Comparison of ENCODE assay signal across 22 mouse cellular contexts in the genomic region with DNA sequence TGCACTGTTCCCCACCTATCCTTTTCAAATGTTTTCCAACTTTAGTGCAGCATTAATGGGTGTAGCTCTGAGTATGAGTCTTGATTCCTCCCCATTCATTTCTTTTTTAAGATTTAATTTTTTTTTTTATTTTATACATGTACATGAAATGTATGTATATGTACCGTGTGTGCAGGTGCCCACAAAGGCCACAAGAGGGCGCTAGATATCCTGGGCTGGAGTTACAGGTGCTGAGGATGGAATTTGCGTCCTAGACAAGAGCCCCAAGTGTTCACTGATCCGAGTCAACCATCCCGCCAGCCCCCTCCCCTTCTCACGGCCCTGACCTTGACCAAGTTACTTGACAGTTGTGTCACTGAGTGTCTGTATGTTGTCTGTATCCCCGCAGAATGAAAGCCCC. TPM values are rescaled to one million over a fixed set of nuclear protein-coding genes. Genes with fewer than 3 reads are reported as not detected.
DNase-seq lines count a peak whose midpoint lies in the region; ATAC-seq and TF ChIP-seq lines count a peak whose summit lies in the region.
"Had no signal": no experiment of that assay in that cellular context is flagged by ENCODE, and none has a peak within 500 bp of the region (broad histone marks: within the 10 kb centered on the region; RNA-seq: fewer than 3 reads in every experiment).

No protein-coding gene starts in this region.

- intact Hi-C loops in left cerebral cortex, adult 2 months (cut with DNase I) = no loop called here
- intact Hi-C loops in left cerebral cortex, postnatal 10 days (cut with DNase I) = no loop called here
- intact Hi-C loops in left cerebral cortex, postnatal 4 days (cut with DNase I) = no loop called here

- H3K4me1 ChIP-seq in forebrain, postnatal 0 days (ENCODE audit: insufficient read depth) = no peaks in the 10 kb centered on the region
- no peaks in the 10 kb centered on the region for H3K4me1 ChIP-seq in forebrain, embryonic 14.5 days (ENCODE audit: control insufficient read depth, insufficient read depth, low read length)
- H3K4me1 ChIP-seq in E14TG2a.4 (replicated peaks; ENCODE audit: low read depth, low read length) = peaks cover 46% of the 10 kb centered on the region
- no peaks in the 10 kb centered on the region for H3K4me1 ChIP-seq in bone marrow, adult 2 months (ENCODE audit: control insufficient read depth, insufficient read depth, low read length)
- H3K4me1 ChIP-seq: embryonic facial prominence, embryonic 12.5 days; megakaryocyte, embryonic 14.5 days; neural tube, embryonic 13.5 days had no signal

- no peak overlapping the region for H3K4me2 ChIP-seq in forebrain, postnatal 0 days (ENCODE audit: low read depth)
- H3K4me2 ChIP-seq in forebrain, embryonic 14.5 days (ENCODE audit: low read length) = no peak overlapping the region
- H3K4me2 ChIP-seq: embryonic facial prominence, embryonic 12.5 days; heart, embryonic 11.5 days; neural tube, embryonic 13.5 days; stomach, embryonic 15.5 days had no signal

- no peaks in the 10 kb centered on the region for H3K27me3 ChIP-seq in forebrain, postnatal 0 days (ENCODE audit: insufficient read depth, low read length)
- no peaks in the 10 kb centered on the region for H3K27me3 ChIP-seq in forebrain, embryonic 14.5 days (replicated peaks; ENCODE audit: control insufficient read depth, insufficient read depth, low read length)
- H3K27me3 ChIP-seq in E14TG2a.4 (ENCODE audit: insufficient read depth, low read length) = no peaks in the 10 kb centered on the region
- H3K27me3 ChIP-seq: embryonic facial prominence, embryonic 12.5 days; neural tube, embryonic 13.5 days; stomach, embryonic 15.5 days had no signal

- 74% methylated on average over 7 of the region's 7 CpGs for WGBS in forebrain, postnatal 0 days
- WGBS in forebrain, embryonic 14.5 days = 73% methylated on average over 7 of the region's 7 CpGs
- 81% methylated on average over 7 of the region's 7 CpGs for WGBS in bone marrow, adult 2 months

- H3K27ac ChIP-seq in forebrain, postnatal 0 days (ENCODE audit: low read depth, low read length) = no peak overlapping the region
- no peak overlapping the region for H3K27ac ChIP-seq in forebrain, embryonic 14.5 days (ENCODE audit: low read depth, low read length)
- no peak overlapping the region for H3K27ac ChIP-seq in left cerebral cortex, adult 2 months
- H3K27ac ChIP-seq in bone marrow, adult 2 months (ENCODE audit: control insufficient read depth, insufficient read depth, low read depth, low read length, poor library complexity) = no peak overlapping the region
- H3K27ac ChIP-seq: embryonic facial prominence, embryonic 12.5 days; neural tube, embryonic 13.5 days; stomach, embryonic 15.5 days had no signal

- H3K9me3 ChIP-seq in forebrain, postnatal 0 days (ENCODE audit: low read length) = no peaks in the 10 kb centered on the region
- no peaks in the 10 kb centered on the region for H3K9me3 ChIP-seq in forebrain, embryonic 14.5 days (replicated peaks; ENCODE audit: control insufficient read depth, low read length)
- H3K9me3 ChIP-seq in E14TG2a.4 (ENCODE audit: low read length) = no peaks in the 10 kb centered on the region
- H3K9me3 ChIP-seq: embryonic facial prominence, embryonic 12.5 days; stomach, embryonic 15.5 days had no signal

- no peaks in the 10 kb centered on the region for H3K36me3 ChIP-seq in forebrain, postnatal 0 days (ENCODE audit: insufficient read depth)
- H3K36me3 ChIP-seq in forebrain, embryonic 14.5 days (ENCODE audit: control insufficient read depth, insufficient read depth, low read length) = no peaks in the 10 kb centered on the region
- H3K36me3 ChIP-seq in E14TG2a.4 (ENCODE audit: insufficient read depth, low read length) = no peaks in the 10 kb centered on the region
- H3K36me3 ChIP-seq: embryonic facial prominence, embryonic 12.5 days; neural tube, embryonic 13.5 days; stomach, embryonic 15.5 days had no signal

- H3K9ac ChIP-seq in forebrain, postnatal 0 days = no peak overlapping the region
- H3K9ac ChIP-seq in forebrain, embryonic 14.5 days (ENCODE audit: low read length) = no peak overlapping the region
- H3K9ac ChIP-seq: embryonic facial prominence, embryonic 12.5 days; neural tube, embryonic 13.5 days; stomach, embryonic 15.5 days had no signal

- no peak for DNase-seq in forebrain, postnatal 0 days
- DNase-seq in forebrain, embryonic 14.5 days (ENCODE audit: low spot score) = no peak
- DNase-seq in left cerebral cortex, adult 2 months (ENCODE audit: extremely low spot score in 1 of 2, low spot score in 2 of 2) = no peak
- DNase-seq in left cerebral cortex, postnatal 10 days (ENCODE audit: extremely low spot score in 1 of 2, low spot score in 2 of 2) = no peak
- DNase-seq in left cerebral cortex, postnatal 4 days = no peak
- DNase-seq in right cerebral cortex, postnatal 14 days = no peak
- DNase-seq: cerebellum, adult 11-12 months; gastrocnemius, postnatal 25 days; heart, postnatal 4 days; kidney, postnatal 14 days; thymus, postnatal 25 days had no signal

- peak; percentile 40 for TF ChIP-seq CTCF in forebrain, postnatal 0 days (IDR thresholded peaks at IDR 0.05; ENCODE audit: low read depth)
- TF ChIP-seq CTCF in left cerebral cortex, adult 2 months (IDR thresholded peaks at IDR 0.05) = peak; percentile 32
- peak; percentile 97 for TF ChIP-seq CTCF in E14TG2a.4 (conservative IDR thresholded peaks at IDR 0.05; ENCODE audit: low read length)
- TF ChIP-seq CTCF in bone marrow, adult 2 months (IDR thresholded peaks at IDR 0.05; ENCODE audit: control insufficient read depth, insufficient read depth, low read length) = peak; percentile 23; the same call in 1 of the 2 replicates

- no peak overlapping the region for H3K4me3 ChIP-seq in forebrain, postnatal 0 days (ENCODE audit: low read depth, low read length)
- H3K4me3 ChIP-seq in forebrain, embryonic 14.5 days (ENCODE audit: low read depth, low read length) = no peak overlapping the region
- no peak overlapping the region for H3K4me3 ChIP-seq in left cerebral cortex, adult 2 months
- no peak overlapping the region for H3K4me3 ChIP-seq in E14TG2a.4 (replicated peaks; ENCODE audit: low read length)
- H3K4me3 ChIP-seq in bone marrow, adult 2 months (replicated peaks; ENCODE audit: control insufficient read depth, low read depth, low read length) = no peak overlapping the region
- H3K4me3 ChIP-seq: embryonic facial prominence, embryonic 12.5 days; megakaryocyte, embryonic 14.5 days; neural tube, embryonic 13.5 days; stomach, embryonic 15.5 days had no signal

- ATAC-seq in forebrain, postnatal 0 days = no peak
- ATAC-seq in forebrain, embryonic 14.5 days = no peak
- ATAC-seq: inflammation-experienced regulatory T-cells, adult 6 months had no signal

- no peak for TF ChIP-seq POLR2A in bone marrow, adult 2 months (IDR thresholded peaks at IDR 0.05; ENCODE audit: borderline replicate concordance, control insufficient read depth, low read depth, low read length)

RNA-seq across cellular contexts. Expression of gene Tmco4, which starts 12.1 kb away (rescaled TPM):
- total RNA-seq in forebrain, postnatal 0 days (2014; rRNA removed) = 1.5 and 4.0 TPM in 2 replicates
- 1.4 and 1.5 TPM in 2 replicates for polyA plus RNA-seq in forebrain, postnatal 0 days (2015; fragmentation: Nextera tagmentation; extraction: Ambion mirVana)
- polyA plus RNA-seq in forebrain, embryonic 14.5 days (2014; fragmentation: Nextera tagmentation; extraction: Ambion mirVana) = 0.68 and 0.70 TPM in 2 replicates
- 1 to 10 TPM; 2.0 to 3.7 TPM for total RNA-seq in left cerebral cortex, adult 2 months (2021)
- 1 to 10 TPM; 1.3 to 1.7 TPM for total RNA-seq in left cerebral cortex, postnatal 10 days (2021)
- 2.7 and 6.0 TPM in 2 replicates for polyA plus RNA-seq in bone marrow, adult 2 months (2011; ENCODE audit: insufficient read depth, insufficient read length, low replicate concordance, missing spikeins)
- total RNA-seq in left cerebral cortex, postnatal 4 days (2021) = 1 to 10 TPM in 1 of 2 experiments, under 1 TPM in 1; 0.74 to 1.4 TPM

RNA-seq across cellular contexts. Expression of gene Rnf186, which starts 17.8 kb away (rescaled TPM):
- not detected in 2 replicates for total RNA-seq in forebrain, postnatal 0 days (2014; rRNA removed)
- not detected in 2 replicates for polyA plus RNA-seq in forebrain, postnatal 0 days (2015; fragmentation: Nextera tagmentation; extraction: Ambion mirVana)
- not detected in 2 replicates for polyA plus RNA-seq in forebrain, embryonic 14.5 days (2014; fragmentation: Nextera tagmentation; extraction: Ambion mirVana)
- not detected for total RNA-seq in left cerebral cortex, adult 2 months (2021)
- not detected for total RNA-seq in left cerebral cortex, postnatal 10 days (2021)
- not detected in 2 replicates for polyA plus RNA-seq in bone marrow, adult 2 months (2011; ENCODE audit: insufficient read depth, insufficient read length, low replicate concordance, missing spikeins)
- not detected for total RNA-seq in left cerebral cortex, postnatal 4 days (2021)
- total RNA-seq: gastrocnemius, postnatal 25 days; heart, postnatal 4 days; layer of hippocampus, postnatal 10 days; left cerebral cortex, postnatal 36 days; monocyte, adult 5-6 weeks had no signal
- polyA plus RNA-seq: embryonic facial prominence, embryonic 12.5 days; heart, embryonic 11.5 days; inflammation-experienced regulatory T-cells, adult 6 months; neural tube, embryonic 13.5 days had no signal

Comparison
In these comparisons a context has a peak if more than half of its experiments do, and no peak if none do; other contexts are left out.
1. CTCF ChIP-seq: peak in every context shown above with its lines; median percentile 97 in E14TG2a.4; 40 in forebrain, postnatal 0 days; 32 in left cerebral cortex, adult 2 months; 23 in bone marrow, adult 2 months.